Mouse (Mus musculus) megakaryocyte, embryonic 14.5 days (primary cell): ENCODE results near the gene Tab1. TPM values are rescaled to one million over a fixed set of nuclear protein-coding genes. Genes with fewer than 3 reads are reported as not detected.
A peak's percentile ranks its signal among the peaks of the same experiment; 100 is the strongest.

Experiments used
- H3K27me3 ChIP-seq: replicated peaks from 2 replicates; pipeline ENCODE3; 2012; ENCODE audit warnings: inconsistent platforms
- H3K36me3 ChIP-seq: replicated peaks from 2 replicates; pipeline ENCODE3; 2012; ENCODE audit warnings: low read length, inconsistent platforms, mixed read lengths
- H3K4me1 ChIP-seq: 2 replicates; pipeline ENCODE4 v1.6.1; 2012; ENCODE audit warnings: inconsistent platforms
- H3K4me3 ChIP-seq: replicated peaks from 2 replicates; pipeline ENCODE3; 2012; ENCODE audit warnings: moderate library complexity, mild to moderate bottlenecking, inconsistent platforms
- H3K9me3 ChIP-seq: 2 replicates; pipeline ENCODE4 v1.6.1; 2012; ENCODE audit warnings: inconsistent platforms
- FLI1 ChIP-seq: IDR thresholded peaks from 2 replicates; pipeline ENCODE4 v1.6.1; 2012; ENCODE audit warnings: low read length, inconsistent platforms, mixed read lengths
- GATA1 ChIP-seq: IDR thresholded peaks from 3 replicates; pipeline ENCODE4 v1.6.1; 2012; ENCODE audit warnings: mixed read lengths, low read length, inconsistent platforms, borderline replicate concordance
- polyA plus RNA-seq: library from polyadenylated mRNA; stranded (reverse); fragments of >175 nt; gene quantifications from 2 replicates; pipeline ENCODE4 v1.2.3, GENCODE M21; 2012; ENCODE audit warnings: low replicate concordance; ENCODE audit not compliant: insufficient read depth

The Tab1 gene
- polyA plus RNA-seq, 1 experiment, result 9.9 TPM

GRCm38 (mm10) chr15:80173001-80173771, 40.3 kb downstream of the Tab1 start, which contains the start of gene Mgat3:
Gene Mgat3 (plus strand): TSS chr15:80173721.
- Histone ChIP-seq H3K9me3 (peaks cover 5% of the 10 kb centered on the region), H3K36me3 (no peaks in the 10 kb centered on the region), H3K4me1 (peaks cover 18% of the 10 kb centered on the region), H3K27me3 (peaks cover 90% of the 10 kb centered on the region), H3K4me3 (peak within 1 kb of the TSS; percentile 88)
- TF ChIP-seq FLI1 (no peak), GATA1 (no peak)

GRCm38 (mm10) chr15:80173781-80174597, 41.1 kb downstream of the Tab1 start:
- peaks cover 5% of the 10 kb centered on the region for H3K9me3 ChIP-seq
- H3K4me1 ChIP-seq, result peaks cover 18% of the 10 kb centered on the region
- TF ChIP-seq FLI1 (no peak), GATA1 (no peak)
- H3K27me3 ChIP-seq, result peaks cover 90% of the 10 kb centered on the region
- no peaks in the 10 kb centered on the region for H3K36me3 ChIP-seq
- H3K4me3 ChIP-seq, result peak overlapping the region; percentile 88

DNA sequence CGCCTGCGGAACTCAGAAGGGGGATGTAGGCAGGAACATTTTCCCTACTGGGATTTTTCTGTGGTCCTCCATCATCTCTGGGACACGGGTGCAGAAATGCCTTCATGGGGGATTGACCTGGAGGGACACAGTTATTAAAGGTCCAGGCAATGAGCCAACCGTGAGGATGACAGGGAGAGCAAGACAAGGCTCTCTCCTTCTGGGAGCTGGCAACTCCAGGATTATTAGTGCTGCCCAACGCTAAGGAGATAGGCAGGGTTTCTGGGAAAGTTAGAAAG, 41.6 kb downstream of the Tab1 start:
- Histone ChIP-seq H3K27me3 (peaks cover 91% of the 10 kb centered on the region), H3K4me3 (no peak overlapping the region), H3K9me3 (peaks cover 5% of the 10 kb centered on the region), H3K36me3 (no peaks in the 10 kb centered on the region), H3K4me1 (peaks cover 18% of the 10 kb centered on the region)
- TF ChIP-seq GATA1 (no peak), FLI1 (no peak)

- Histone ChIP-seq H3K9me3 (peaks cover 5% of the 10 kb centered on the region), H3K36me3 (no peaks in the 10 kb centered on the region), H3K4me3 (no peak overlapping the region), H3K27me3 (peaks cover 91% of the 10 kb centered on the region), H3K4me1 (peaks cover 19% of the 10 kb centered on the region)
- TF ChIP-seq GATA1 (no peak), FLI1 (no peak)
These were observed 42.4 kb downstream of the Tab1 start for GRCm38 (mm10) chr15:80175316-80175715.

DNA sequence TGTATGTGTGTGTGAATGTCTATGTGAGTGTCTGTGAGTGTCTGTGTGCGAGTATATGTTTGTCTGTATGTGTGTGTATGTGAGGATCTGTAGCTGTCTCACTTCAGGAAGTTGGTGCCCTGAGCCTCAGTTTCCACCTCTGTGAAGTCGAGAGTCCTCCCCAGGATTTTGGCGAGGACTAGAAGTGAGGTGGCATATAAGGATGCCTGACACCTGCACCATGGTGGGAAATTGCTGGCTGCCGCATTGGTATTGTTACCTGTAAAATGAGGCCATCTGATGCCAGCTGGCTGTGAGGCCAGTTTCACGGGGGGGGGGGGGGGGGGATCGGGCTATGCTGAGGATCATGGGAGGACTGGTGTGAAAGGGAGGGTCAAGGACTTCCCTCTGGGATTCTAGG, 42.8 kb downstream of the Tab1 start:
- no peak for TF ChIP-seq GATA1
- no peak for TF ChIP-seq FLI1
- H3K27me3 ChIP-seq, result peaks cover 91% of the 10 kb centered on the region
- no peak overlapping the region for H3K4me3 ChIP-seq
- H3K9me3 ChIP-seq, result peaks cover 10% of the 10 kb centered on the region
- no peaks in the 10 kb centered on the region for H3K36me3 ChIP-seq
- peaks cover 22% of the 10 kb centered on the region for H3K4me1 ChIP-seq

GRCm38 (mm10) chr15:80181561-80181960, 48.6 kb downstream of the Tab1 start:
- H3K36me3 ChIP-seq, result no peaks in the 10 kb centered on the region
- peaks cover 60% of the 10 kb centered on the region for H3K27me3 ChIP-seq
- TF ChIP-seq FLI1 (no peak), GATA1 (no peak)
- H3K9me3 ChIP-seq, result peaks cover 16% of the 10 kb centered on the region
- peaks cover 16% of the 10 kb centered on the region for H3K4me1 ChIP-seq
- H3K4me3 ChIP-seq, result no peak overlapping the region

DNA sequence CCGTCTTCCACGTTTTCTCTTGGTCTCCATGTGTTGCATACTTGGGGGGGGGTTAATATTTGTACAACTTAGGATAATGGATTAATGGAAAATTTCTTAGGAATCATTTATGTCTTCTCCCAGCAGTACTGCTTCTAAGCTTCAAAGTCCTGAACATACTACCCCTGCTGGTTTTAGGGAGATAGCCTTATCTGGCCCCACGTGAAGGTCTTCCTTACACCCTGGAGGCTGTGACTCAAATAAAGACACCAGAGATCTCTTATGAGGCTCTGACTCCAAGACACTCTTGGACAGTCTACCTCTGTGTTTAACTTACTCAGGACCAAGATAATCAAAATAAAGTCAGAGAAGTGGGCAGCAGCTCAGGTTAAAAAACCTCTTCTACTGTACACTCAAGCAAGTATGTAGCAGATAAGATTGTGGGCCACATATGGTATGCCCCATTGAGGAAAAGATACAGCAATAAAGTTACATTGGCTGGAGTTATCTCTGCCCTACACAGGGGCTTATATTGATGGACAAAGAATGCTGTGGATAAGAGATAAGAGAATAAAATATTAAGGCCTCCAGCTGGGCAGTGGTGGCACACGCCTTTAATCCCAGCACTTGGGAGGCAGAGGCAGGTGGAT, 49.3 kb downstream of the Tab1 start:
- Histone ChIP-seq H3K4me3 (no peak overlapping the region), H3K27me3 (peaks cover 58% of the 10 kb centered on the region), H3K36me3 (no peaks in the 10 kb centered on the region), H3K9me3 (peaks cover 16% of the 10 kb centered on the region), H3K4me1 (peaks cover 16% of the 10 kb centered on the region)
- TF ChIP-seq FLI1 (no peak), GATA1 (no peak)

DNA sequence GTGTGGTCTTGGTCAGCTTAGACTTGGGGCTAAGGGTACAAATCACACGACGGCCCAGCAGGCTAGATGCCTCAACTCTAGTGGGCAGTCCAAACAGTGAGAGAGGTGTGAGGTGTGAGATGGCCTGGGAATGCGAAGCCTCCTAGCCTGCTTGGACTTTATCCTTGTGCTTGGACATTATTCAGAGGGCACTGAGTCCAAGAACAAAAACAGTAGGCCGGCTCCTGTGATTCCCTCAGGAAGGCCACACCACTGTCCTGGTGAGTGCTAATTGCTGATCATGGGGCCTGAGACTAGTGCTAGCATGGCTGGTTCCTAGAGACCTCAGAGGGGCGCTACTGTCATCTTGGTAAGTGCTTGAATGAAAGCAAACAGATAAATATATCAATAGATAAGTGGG, 56.0 kb downstream of the Tab1 start:
- H3K27me3 ChIP-seq, result peaks cover 76% of the 10 kb centered on the region
- no peaks in the 10 kb centered on the region; the same call in 1 of the 2 replicates for H3K9me3 ChIP-seq
- no peaks in the 10 kb centered on the region for H3K4me1 ChIP-seq
- TF ChIP-seq GATA1 (no peak), FLI1 (no peak)
- H3K4me3 ChIP-seq, result no peak overlapping the region
- no peaks in the 10 kb centered on the region for H3K36me3 ChIP-seq

DNA sequence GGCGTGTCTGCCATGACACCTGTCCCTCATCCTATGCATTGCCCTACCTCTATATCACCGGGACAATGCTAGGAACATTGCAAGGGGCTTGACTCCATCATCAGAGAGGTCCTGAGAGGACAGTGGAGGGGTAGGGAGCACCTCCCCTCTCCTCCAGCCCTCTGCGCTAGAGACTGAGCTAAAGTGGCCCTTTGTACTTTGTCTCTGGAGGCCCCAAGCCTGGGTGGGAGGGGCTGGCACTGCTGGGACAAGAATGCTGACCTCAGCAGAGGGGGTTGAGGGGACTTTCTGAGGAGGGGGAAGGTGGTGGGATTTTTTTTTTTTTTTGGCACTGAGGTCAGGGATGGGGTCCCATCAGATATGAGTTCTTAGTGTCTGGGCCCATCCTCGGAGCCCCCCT, 57.1 kb downstream of the Tab1 start:
- Histone ChIP-seq H3K9me3 (no peaks in the 10 kb centered on the region), H3K36me3 (no peaks in the 10 kb centered on the region), H3K4me1 (no peaks in the 10 kb centered on the region), H3K27me3 (peaks cover 76% of the 10 kb centered on the region), H3K4me3 (no peak overlapping the region)
- no peak for TF ChIP-seq GATA1
- no peak for TF ChIP-seq FLI1

GRCm38 (mm10) chr15:80191585-80192245, 58.8 kb downstream of the Tab1 start:
- H3K4me1 ChIP-seq, result no peaks in the 10 kb centered on the region
- H3K36me3 ChIP-seq, result no peaks in the 10 kb centered on the region
- TF ChIP-seq FLI1 (no peak), GATA1 (no peak)
- H3K9me3 ChIP-seq, result peaks cover 6% of the 10 kb centered on the region
- H3K4me3 ChIP-seq, result no peak overlapping the region
- peaks cover 77% of the 10 kb centered on the region for H3K27me3 ChIP-seq
